Mouse (Mus musculus) brain, embryonic 14.5 days (tissue): ENCODE measurements around the gene Rad50.

Source experiments
- CTCF ChIP-seq: fragments of 200-500 bp; IDR thresholded peaks from 2 replicates; pipeline ENCODE4 v1.5.1; 2012; ENCODE audit warnings: inconsistent platforms, mild to moderate bottlenecking, moderate library complexity, borderline replicate concordance; ENCODE audit not compliant: insufficient read depth, insufficient read length; ENCODE audit errors: extremely low read depth
- POLR2A ChIP-seq: fragments of 200-500 bp; IDR thresholded peaks from 2 replicates; pipeline ENCODE4 v1.6.1; 2012; ENCODE audit warnings: mild to moderate bottlenecking, inconsistent platforms, borderline replicate concordance; ENCODE audit not compliant: poor library complexity, insufficient read depth, insufficient read length, severe bottlenecking; ENCODE audit errors: extremely low read depth

- TF ChIP-seq POLR2A (0 out of 2 replicates have a peak, but pooled peaks have one; percentile 12), CTCF (no peak)
Measured at GRCm38 (mm10) chr11:53706236-53706933, 734 bp downstream of the Rad50 start.
